Mouse (Mus musculus) liver, embryonic 14.5 days (tissue): ENCODE data around the gene Slc35e1. TPM values are rescaled to one million over a fixed set of nuclear protein-coding genes. Genes with fewer than 3 reads are reported as not detected.
A peak's percentile ranks its signal among the peaks of the same experiment; 100 is the strongest.

Source experiments
- ATAC-seq: fragments of 200-750 bp; cut with Nextera tagmentation; 2 replicates; pipeline ENCODE4 v1.8.0; 2017; ENCODE audit warnings: moderate number of reproducible peaks, mild to moderate bottlenecking, moderate library complexity; ENCODE audit not compliant: insufficient read depth
- DNase-seq, 3 experiments: peaks; one replicate each; pipeline ENCODE4 v3.0.0-alpha.2; 2012 to 2013; ENCODE audit warnings: low read depth in 3 of 3, low spot score in 3 of 3
- H3K27ac ChIP-seq: fragments of 300-500 bp; sonication (generic); 2 replicates; pipeline ENCODE4 v1.5.1; 2014; ENCODE audit warnings: moderate library complexity, mild to moderate bottlenecking, control low read depth, inconsistent platforms
- H3K27me3 ChIP-seq: fragments of 300-500 bp; sonication (generic); 2 replicates; pipeline ENCODE4 v1.6.1; 2014; ENCODE audit warnings: mild to moderate bottlenecking, low read length, moderate library complexity; ENCODE audit not compliant: control insufficient read depth, insufficient read depth
- H3K36me3 ChIP-seq: fragments of 300-500 bp; sonication (generic); replicated peaks from 2 replicates; pipeline ENCODE4 v1.6.1; 2014; ENCODE audit warnings: low read depth; ENCODE audit not compliant: control insufficient read depth, insufficient read depth
- H3K4me1 ChIP-seq, 2 experiments: fragments of 200-500 bp in 1 of 2; fragments of 300-500 bp in 1 of 2; sonication (generic) in 1 of 2; replicated peaks; 2 replicates each; pipeline ENCODE4 v1.6.1; 2012 to 2014; ENCODE audit warnings: antibody characterized with exemption in 1 of 2, inconsistent platforms in 1 of 2, low read length in 1 of 2; ENCODE audit not compliant: control insufficient read depth in 2 of 2, insufficient read depth in 2 of 2
- H3K4me2 ChIP-seq: fragments of 300-500 bp; sonication (generic); 2 replicates; pipeline ENCODE4 v1.6.1; 2014; ENCODE audit warnings: low read depth, mild to moderate bottlenecking, control low read depth, moderate library complexity
- H3K4me3 ChIP-seq, 2 experiments: fragments of 200-500 bp in 1 of 2; fragments of 300-500 bp in 1 of 2; sonication (generic) in 1 of 2; 2 replicates each; pipeline ENCODE4 v1.5.1; 2012 to 2014; ENCODE audit warnings: low read depth in 2 of 2, low read length in 2 of 2, mild to moderate bottlenecking in 2 of 2, control low read depth in 1 of 2, inconsistent platforms in 1 of 2, moderate library complexity in 1 of 2; ENCODE audit not compliant: insufficient read depth in 1 of 2
- H3K9ac ChIP-seq: fragments of 300-500 bp; sonication (generic); replicated peaks from 2 replicates; pipeline ENCODE4 v1.6.1; 2014; ENCODE audit warnings: mild to moderate bottlenecking, control low read depth, moderate library complexity
- H3K9me3 ChIP-seq: fragments of 300-500 bp; sonication (generic); 2 replicates; pipeline ENCODE4 v1.6.1; 2016; ENCODE audit warnings: low read length, mixed read lengths; ENCODE audit not compliant: control insufficient read depth
- CTCF ChIP-seq: IDR thresholded peaks from 2 replicates; pipeline ENCODE4 v1.5.1; 2016; ENCODE audit warnings: antibody characterized with exemption, low read depth, control low read depth
- EP300 ChIP-seq: IDR thresholded peaks from 2 replicates; pipeline ENCODE4 v1.6.1; 2016; ENCODE audit warnings: antibody characterized with exemption, low read depth
- WGBS: fragments of 180-500 bp; shearing (Covaris S2); extraction: QIAGEN DNeasy Blood & Tissue Kit; methylation state at CpG from one replicate; pipeline ENCODE4 v1.1.7; 2014; ENCODE audit not compliant: insufficient replicate concordance; 5-methylcytosine and 5-hydroxymethylcytosine counted together
- polyA plus RNA-seq, 2 experiments: library from polyadenylated mRNA; depleted of rRNA in 1 of 2; stranded (reverse) in 1 of 2; unstranded in 1 of 2; fragments of >200 nt; fragmentation: Nextera tagmentation in 1 of 2; extraction: Ambion mirVana in 1 of 2; gene quantifications; 2 replicates each; pipeline versions ENCODE4 v1.2.1 to v1.2.3; 2012 to 2014

The Slc35e1 gene
- polyA plus RNA-seq, 2 experiments: 4.3 to 8.9 TPM

DNA sequence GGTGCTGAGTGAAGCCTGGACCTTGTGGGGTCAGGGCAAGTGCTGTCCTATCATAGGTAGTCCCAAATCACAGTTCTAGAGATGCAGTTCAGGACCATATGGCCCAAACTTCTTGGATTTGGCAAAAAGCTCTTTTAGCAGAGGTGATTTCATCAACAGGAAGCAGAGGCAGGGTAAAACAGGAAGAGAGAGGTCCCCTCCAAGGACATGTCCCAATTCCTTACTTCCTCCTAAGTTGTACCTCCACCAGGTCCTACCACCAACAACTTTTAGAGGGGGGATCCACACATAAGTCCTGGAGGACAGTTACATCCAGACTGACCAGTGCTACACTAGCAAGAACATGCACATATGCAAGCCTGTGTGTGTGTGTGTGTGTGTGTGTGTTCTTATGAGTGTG lies 5.4 kb downstream of the Slc35e1 start:
- Histone ChIP-seq H3K9ac (no peak overlapping the region), H3K9me3 (no peaks in the 10 kb centered on the region), H3K4me2 (no peak overlapping the region), H3K27ac (no peak overlapping the region), H3K27me3 (no peaks in the 10 kb centered on the region), H3K4me3 (no peak overlapping the region), H3K4me1 (peaks cover 5 to 10% of the 10 kb centered on the region in 2 experiments; a peak in 3 of 4 replicates), H3K36me3 (peaks cover 37% of the 10 kb centered on the region)
- DNase-seq (no peak), ATAC-seq (no peak)
- TF ChIP-seq EP300 (no peak), CTCF (no peak)

DNA sequence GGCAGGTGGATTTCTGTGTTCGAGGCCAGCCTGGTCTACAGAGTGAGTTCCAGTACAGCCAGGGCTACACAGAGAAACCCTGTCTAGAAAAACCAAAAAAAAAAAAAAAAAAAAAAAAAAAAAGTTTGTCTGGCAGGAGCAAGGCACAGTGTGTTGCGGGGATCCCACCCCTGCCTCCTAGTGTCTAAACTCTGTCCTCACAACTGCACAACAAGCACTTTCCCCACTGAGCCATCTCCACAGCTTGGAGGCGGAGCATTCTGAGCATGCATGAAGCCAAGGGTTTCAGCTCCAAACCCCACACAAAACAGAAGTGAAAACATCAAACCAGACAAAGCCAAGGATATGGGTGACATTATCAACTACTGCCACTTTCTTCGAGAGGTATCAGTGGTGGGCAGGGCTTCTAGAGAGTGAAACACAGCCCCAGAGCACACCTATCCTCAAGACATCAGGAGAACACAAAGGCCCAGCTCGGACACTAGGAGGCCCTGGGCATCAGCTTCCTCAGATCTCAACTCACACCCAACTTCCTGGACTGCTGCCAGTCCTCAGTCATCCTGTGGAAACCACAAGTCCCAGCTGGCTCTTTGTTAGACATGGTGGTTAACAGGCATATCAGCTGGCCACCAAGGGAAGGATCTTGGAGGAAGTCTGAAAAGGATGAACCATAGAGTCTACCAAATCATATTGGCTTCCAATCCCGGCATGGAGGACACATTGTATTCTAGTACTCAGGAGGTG lies 6.8 kb downstream of the Slc35e1 start:
- no peak overlapping the region for H3K4me3 ChIP-seq
- ATAC-seq: 0 out of 2 replicates have a peak, but pooled peaks have one; percentile 8
- no peaks in the 10 kb centered on the region for H3K27me3 ChIP-seq
- TF ChIP-seq EP300 (no peak), CTCF (no peak)
- no peak for DNase-seq
- H3K9me3 ChIP-seq: no peaks in the 10 kb centered on the region
- H3K4me2 ChIP-seq: no peak overlapping the region
- H3K4me1 ChIP-seq: peaks cover 2 to 3% of the 10 kb centered on the region in 2 experiments; a peak in 2 of 4 replicates
- H3K36me3 ChIP-seq: peaks cover 39% of the 10 kb centered on the region
- H3K27ac ChIP-seq: no peak overlapping the region
- WGBS: 49% methylated on average over 6 of the region's 6 CpGs
- no peak overlapping the region for H3K9ac ChIP-seq

DNA sequence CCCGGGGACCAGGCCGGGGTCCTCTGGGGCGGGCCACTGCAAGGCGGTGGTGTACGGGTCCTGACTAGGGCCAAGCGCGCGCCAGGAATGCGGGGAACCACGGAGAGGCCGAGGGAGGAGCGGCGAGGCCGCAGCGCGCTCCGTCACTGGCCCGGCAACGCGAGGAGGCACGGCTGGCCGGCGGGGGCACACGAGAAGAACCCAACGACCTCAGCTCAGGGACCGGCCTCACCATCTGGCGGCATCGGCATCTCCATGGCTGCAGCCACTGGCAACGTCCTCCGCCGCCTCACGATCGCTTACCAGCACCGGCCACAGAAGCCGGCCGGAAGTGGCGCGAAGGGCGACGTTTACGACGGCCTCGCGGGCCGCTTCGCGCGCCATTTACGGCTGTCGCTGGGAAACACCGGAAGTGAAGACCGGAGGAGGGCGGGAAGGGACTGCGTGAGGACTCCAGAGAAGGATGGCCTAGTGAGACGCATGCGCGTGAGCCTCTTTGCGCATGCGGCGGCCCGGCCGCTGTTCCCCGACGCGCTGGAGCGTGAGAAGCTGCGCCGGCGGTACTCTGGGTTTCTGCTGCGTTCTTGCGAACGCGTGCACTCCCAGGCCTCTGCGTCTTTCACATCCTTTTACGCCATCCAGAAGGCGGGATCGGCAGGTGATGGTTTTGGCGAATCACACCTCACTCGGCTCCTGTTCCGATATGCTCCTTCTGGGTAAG lies 17.4 kb downstream of the Slc35e1 start, which contains the start of gene Cherp:
Cherp (minus strand) TSS at position 401 of the 721 bp plus-strand sequence.
- peak within 1 kb of the TSS; percentile 82 for H3K9ac ChIP-seq
- peak within 1 kb of the TSS; percentile 85 for H3K4me2 ChIP-seq
- peak; percentile 96 for ATAC-seq
- H3K27ac ChIP-seq: peak within 1 kb of the TSS; percentile 66
- H3K4me1 ChIP-seq: peaks cover 8 to 15% of the 10 kb centered on the region in 2 experiments
- peak; percentile 97 for DNase-seq
- H3K9me3 ChIP-seq: no peaks in the 10 kb centered on the region
- no peaks in the 10 kb centered on the region for H3K27me3 ChIP-seq
- WGBS: under 1% methylated on average over 78 of the region's 80 CpGs
- peak within 1 kb of the TSS; percentile 82 to 86 for H3K4me3 ChIP-seq
- TF ChIP-seq EP300 (no peak), CTCF (no peak)
- peaks cover 31% of the 10 kb centered on the region for H3K36me3 ChIP-seq

DNA sequence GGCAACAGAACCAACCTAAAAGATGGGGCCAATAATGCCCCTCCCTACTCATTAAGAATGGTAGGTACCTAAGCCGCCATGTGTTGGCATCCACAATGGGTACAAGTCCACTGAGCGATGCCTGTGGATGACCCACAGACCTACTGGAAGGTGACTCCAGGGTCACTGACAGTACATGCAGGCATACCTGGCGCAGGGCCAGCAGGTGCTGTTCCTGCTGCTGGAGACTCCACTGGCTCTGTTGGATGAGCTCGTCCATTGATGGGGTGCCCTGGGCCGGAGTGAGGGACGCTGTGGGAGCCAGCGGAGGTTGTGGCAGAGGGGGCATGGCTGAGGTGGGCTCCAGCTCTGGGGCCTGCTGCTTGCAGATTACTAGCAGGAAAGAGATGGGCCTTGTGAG lies 21.7 kb downstream of the Slc35e1 start:
- Histone ChIP-seq H3K9me3 (no peaks in the 10 kb centered on the region), H3K4me2 (no peak overlapping the region), H3K4me1 (peaks cover 3 to 4% of the 10 kb centered on the region in 2 experiments), H3K36me3 (peaks cover 73% of the 10 kb centered on the region), H3K9ac (no peak overlapping the region), H3K27me3 (no peaks in the 10 kb centered on the region), H3K27ac (no peak overlapping the region), H3K4me3 (no peak overlapping the region)
- TF ChIP-seq CTCF (no peak), EP300 (no peak)
- no peak for ATAC-seq
- WGBS: 92% methylated on average over 7 of the region's 7 CpGs
- DNase-seq: no peak

DNA sequence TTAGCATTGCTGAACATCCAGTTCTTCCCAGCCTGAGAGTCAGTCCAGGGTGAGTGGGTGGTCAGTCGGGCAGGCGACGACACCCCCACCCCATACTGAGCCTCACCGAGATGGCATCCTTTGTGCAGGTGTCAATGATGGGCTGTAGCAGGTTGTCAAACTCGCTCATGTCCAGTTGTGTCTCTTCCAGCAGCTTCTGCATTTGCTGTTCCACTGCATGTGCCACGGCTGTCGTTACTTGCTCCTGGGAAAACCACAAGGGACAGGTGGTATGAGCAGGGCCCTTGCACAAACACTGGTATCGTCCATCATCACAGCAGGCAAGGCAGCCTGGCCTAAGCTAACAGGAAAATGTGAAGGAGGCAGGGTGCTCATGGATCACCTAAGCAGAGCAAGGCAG lies 22.4 kb downstream of the Slc35e1 start:
- DNase-seq (no peak), ATAC-seq (no peak)
- H3K4me2 ChIP-seq: no peak overlapping the region
- H3K9me3 ChIP-seq: no peaks in the 10 kb centered on the region
- H3K27ac ChIP-seq: no peak overlapping the region
- no peak overlapping the region for H3K9ac ChIP-seq
- H3K36me3 ChIP-seq: peaks cover 80% of the 10 kb centered on the region
- peaks cover 2 to 3% of the 10 kb centered on the region in 2 experiments; a peak in 3 of 4 replicates for H3K4me1 ChIP-seq
- no peaks in the 10 kb centered on the region for H3K27me3 ChIP-seq
- WGBS: 89% methylated on average over 8 of the region's 8 CpGs
- TF ChIP-seq CTCF (no peak), EP300 (no peak)
- no peak overlapping the region for H3K4me3 ChIP-seq
